Mouse (Mus musculus) limb, embryonic 11.5 days (tissue): Measurements from ENCODE around the gene Ube2f. TPM values are rescaled to one million over a fixed set of nuclear protein-coding genes. Genes with fewer than 3 reads are reported as not detected.

ENCODE experiments used
- ATAC-seq: fragments of 200-750 bp; cut with Nextera tagmentation; 2 replicates; pipeline ENCODE4 v1.8.0; 2017; ENCODE audit warnings: low read depth; ENCODE audit not compliant: insufficient number of reproducible peaks, low FRiP score, low TSS enrichment
- DNase-seq: peaks from one replicate; pipeline ENCODE4 v3.0.0-alpha.2; 2015; ENCODE audit warnings: low spot score
- H3K27ac ChIP-seq: fragments of 300-500 bp; sonication (generic); replicated peaks from 2 replicates; pipeline ENCODE4 v1.5.1; 2014; ENCODE audit warnings: low read depth, mild to moderate bottlenecking, low read length
- H3K27me3 ChIP-seq: fragments of 300-500 bp; sonication (generic); 2 replicates; pipeline ENCODE4 v1.6.1; 2014; ENCODE audit warnings: mild to moderate bottlenecking, low read length, mixed read lengths; ENCODE audit not compliant: control insufficient read depth, insufficient read depth
- H3K36me3 ChIP-seq: fragments of 300-500 bp; sonication (generic); 2 replicates; pipeline ENCODE4 v1.6.1; 2014; ENCODE audit warnings: mild to moderate bottlenecking, low read length, moderate library complexity, mixed read lengths; ENCODE audit not compliant: control insufficient read depth, insufficient read depth
- H3K4me1 ChIP-seq: fragments of 300-500 bp; sonication (generic); 2 replicates; pipeline ENCODE4 v1.6.1; 2014; ENCODE audit warnings: low read length, mixed read lengths; ENCODE audit not compliant: control insufficient read depth, insufficient read depth
- H3K4me2 ChIP-seq: fragments of 300-500 bp; sonication (generic); 2 replicates; pipeline ENCODE4 v1.6.1; 2014; ENCODE audit warnings: low read depth, mild to moderate bottlenecking, moderate library complexity; ENCODE audit not compliant: severe bottlenecking
- H3K4me3 ChIP-seq: fragments of 300-500 bp; sonication (generic); 2 replicates; pipeline ENCODE4 v1.5.1; 2014; ENCODE audit warnings: low read depth, low read length
- H3K9ac ChIP-seq: fragments of 300-500 bp; sonication (generic); 2 replicates; pipeline ENCODE4 v1.6.1; 2014; ENCODE audit warnings: mild to moderate bottlenecking, low read length
- H3K9me3 ChIP-seq: fragments of 300-500 bp; sonication (generic); 2 replicates; pipeline ENCODE4 v1.6.1; 2016; ENCODE audit warnings: low read length; ENCODE audit not compliant: control insufficient read depth
- WGBS: fragments of 180-500 bp; shearing (Covaris S2); extraction: QIAGEN DNeasy Blood & Tissue Kit; methylation state at CpG from one replicate; pipeline ENCODE4 v1.1.7; 2014; 5-methylcytosine and 5-hydroxymethylcytosine counted together
- polyA plus RNA-seq: library from polyadenylated mRNA; unstranded; fragments of >200 nt; fragmentation: Nextera tagmentation; extraction: Ambion mirVana; gene quantifications from 2 replicates; pipeline ENCODE4 v1.2.1, GENCODE M21; 2014

Ube2f gene
- polyA plus RNA-seq, 1 experiment from 2014 or later = 84.7 TPM

- no peak overlapping the region for H3K4me3 ChIP-seq
- no peaks in the 10 kb centered on the region for H3K9me3 ChIP-seq
- DNase-seq (no peak), ATAC-seq (no peak)
- no peak overlapping the region for H3K4me2 ChIP-seq
- no peaks in the 10 kb centered on the region for H3K27me3 ChIP-seq
- 62% methylated on average over 4 of the region's 4 CpGs for WGBS
- no peaks in the 10 kb centered on the region for H3K36me3 ChIP-seq
- H3K4me1 ChIP-seq = no peaks in the 10 kb centered on the region
- no peak overlapping the region for H3K27ac ChIP-seq
- H3K9ac ChIP-seq = no peak overlapping the region
These were observed 82.0 kb downstream of the Ube2f start for GRCm38 (mm10) chr1:91332102-91332501.

GRCm38 (mm10) chr1:91333582-91333981 is 83.5 kb downstream of the Ube2f start:
- Histone ChIP-seq H3K36me3 (no peaks in the 10 kb centered on the region), H3K9me3 (no peaks in the 10 kb centered on the region), H3K27ac (no peak overlapping the region), H3K4me1 (no peaks in the 10 kb centered on the region), H3K4me2 (no peak overlapping the region), H3K9ac (no peak overlapping the region), H3K4me3 (no peak overlapping the region), H3K27me3 (no peaks in the 10 kb centered on the region; the same call in 1 of the 2 replicates)
- ATAC-seq (no peak), DNase-seq (no peak)

GRCm38 (mm10) chr1:91337355-91337754 is 87.3 kb downstream of the Ube2f start:
- no peak for ATAC-seq
- WGBS = 91% methylated on average over 7 of the region's 7 CpGs

More at GRCm38 (mm10) chr1:91337355-91337754, 87.3 kb downstream of the Ube2f start:
- Histone ChIP-seq H3K9ac (no peak overlapping the region), H3K4me1 (no peaks in the 10 kb centered on the region), H3K4me2 (no peak overlapping the region; the same call in 1 of the 2 replicates), H3K4me3 (no peak overlapping the region), H3K27ac (no peak overlapping the region), H3K27me3 (peaks cover 4% of the 10 kb centered on the region; the same call in 1 of the 2 replicates), H3K9me3 (no peaks in the 10 kb centered on the region), H3K36me3 (no peaks in the 10 kb centered on the region)
- DNase-seq = no peak

Other genes with a start within 250 kb of the Ube2f start
- 0.52 and 1.5 TPM in 2 replicates for gene Rbm44, start 105.2 kb upstream of the Ube2f start, polyA plus RNA-seq
- 0.37 and 0.47 TPM in 2 replicates for gene Ramp1, start 70.5 kb upstream of the Ube2f start, polyA plus RNA-seq
- 11.5 and 14.1 TPM in 2 replicates for gene Scly, start 48.0 kb downstream of the Ube2f start, polyA plus RNA-seq
- gene Espnl, start 71.8 kb downstream of the Ube2f start, polyA plus RNA-seq = 0.05 TPM in 1 of 2 replicates, not detected in the other
- gene Klhl30, start 100.7 kb downstream of the Ube2f start, polyA plus RNA-seq = 0.25 and 0.44 TPM in 2 replicates
- gene Erfe, start 116.1 kb downstream of the Ube2f start, polyA plus RNA-seq = 1.1 and 1.5 TPM in 2 replicates
- 178 and 189 TPM in 2 replicates for gene Ilkap, start 148.5 kb downstream of the Ube2f start, polyA plus RNA-seq
- 99.8 and 101 TPM in 2 replicates for gene Hes6, start 163.7 kb downstream of the Ube2f start, polyA plus RNA-seq
- 1.4 and 2.1 TPM in 2 replicates for gene Per2, start 209.0 kb downstream of the Ube2f start, polyA plus RNA-seq
- 8.3 and 8.9 TPM in 2 replicates for gene Traf3ip1, start 244.3 kb downstream of the Ube2f start, polyA plus RNA-seq